Mouse (Mus musculus) erythroblast, embryonic 14.5 days (primary cell): Measurements from ENCODE around the gene Spata31d1d.

ENCODE experiments used
- GATA1 ChIP-seq: IDR thresholded peaks from 2 replicates; pipeline ENCODE4 v1.6.1; 2012; ENCODE audit warnings: low read length, inconsistent platforms, mixed read lengths
- TAL1 ChIP-seq: IDR thresholded peaks from 3 replicates; pipeline ENCODE4 v1.6.1; 2012; ENCODE audit warnings: low read length, inconsistent platforms, mixed read lengths

DNA sequence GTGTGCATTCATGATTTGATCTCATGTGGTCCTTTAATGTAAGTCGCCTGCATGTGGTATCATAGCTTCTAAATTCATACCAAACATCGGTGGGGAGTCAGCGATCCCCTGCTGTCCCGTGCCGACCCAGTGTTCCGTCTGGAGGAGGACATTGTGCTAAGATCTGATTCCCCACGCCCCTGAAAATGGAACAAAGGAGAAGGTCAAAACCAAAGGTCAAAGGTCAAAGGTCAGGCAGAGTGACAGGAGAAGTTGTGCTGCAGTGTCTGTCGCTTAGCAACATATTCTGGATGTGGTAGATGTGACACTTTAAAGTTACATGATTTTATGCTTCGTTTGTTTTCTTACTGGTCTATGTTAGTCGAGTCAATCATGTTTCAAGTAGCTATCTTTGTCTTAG lies 40.1 kb downstream of the Spata31d1d start:
- TF ChIP-seq GATA1 (no peak), TAL1 (no peak)
